ENCODE assay signal across 8 mouse cellular contexts in genomic region chr6:133960713-133961112, GRCm38 (mm10).
DNase-seq lines count a peak whose midpoint lies in the region; ATAC-seq and TF ChIP-seq lines count a peak whose summit lies in the region.

No protein-coding gene starts in this region.

- no peak overlapping the region for H3K9ac ChIP-seq in ES-Bruce4 (ENCODE audit: low read depth, poor library complexity, severe bottlenecking)
- no peak overlapping the region for H3K9ac ChIP-seq in embryonic facial prominence, embryonic 11.5 days (replicated peaks; ENCODE audit: low read length)

- peak; percentile 16 for TF ChIP-seq CTCF in ES-Bruce4 (IDR thresholded peaks at IDR 0.05; ENCODE audit: low read depth, low read length)

- H3K4me3 ChIP-seq in ES-Bruce4 (ENCODE audit: low read depth, low read length): no peak overlapping the region
- no peak overlapping the region for H3K4me3 ChIP-seq in embryonic facial prominence, embryonic 11.5 days (ENCODE audit: low read depth, low read length)

- WGBS in embryonic facial prominence, embryonic 11.5 days: 28% methylated on average over 7 of the region's 7 CpGs
- WGBS in large intestine, adult 2 months: 25% methylated on average over 7 of the region's 7 CpGs

- no peak overlapping the region for H3K27ac ChIP-seq in ES-Bruce4 (ENCODE audit: insufficient read depth, low read length)
- H3K27ac ChIP-seq in embryonic facial prominence, embryonic 11.5 days (replicated peaks; ENCODE audit: low read depth, low read length): no peak overlapping the region

- peak; percentile 55 for DNase-seq in adrenal gland, adult 8-10 months
- peak; percentile 82 for DNase-seq in embryonic facial prominence, embryonic 11.5 days (ENCODE audit: low spot score)
- DNase-seq in heart, postnatal 10 days: peak; percentile 85 to 90
- DNase-seq in large intestine, adult 2 months (ENCODE audit: low read depth, low spot score): peak; percentile 33
- peak; percentile 87 for DNase-seq in lung, postnatal 10 days
- DNase-seq in right cerebral cortex, adult 18-20 months: peak; percentile 68

- no peak for ATAC-seq in embryonic facial prominence, embryonic 11.5 days (replicated peaks; ENCODE audit: insufficient number of reproducible peaks, low FRiP score, low TSS enrichment, low read depth)
- no peak for ATAC-seq in erythroid progenitor cell, adult 5-6 weeks (replicated peaks; ENCODE audit: low FRiP score, poor library complexity, severe bottlenecking)

- no peaks in the 10 kb centered on the region for H3K9me3 ChIP-seq in ES-Bruce4 (replicated peaks; ENCODE audit: control insufficient read depth, insufficient read depth, low read length, poor library complexity, severe bottlenecking)
- no peaks in the 10 kb centered on the region for H3K9me3 ChIP-seq in embryonic facial prominence, embryonic 11.5 days (replicated peaks; ENCODE audit: control insufficient read depth, low read length)

- no peak for TF ChIP-seq POLR2A in ES-Bruce4 (IDR thresholded peaks at IDR 0.05; ENCODE audit: insufficient read depth, low read length)

- no peaks in the 10 kb centered on the region for H3K27me3 ChIP-seq in ES-Bruce4 (ENCODE audit: control insufficient read depth, insufficient read depth, low read length, poor library complexity, severe bottlenecking)
- H3K27me3 ChIP-seq in embryonic facial prominence, embryonic 11.5 days (ENCODE audit: control insufficient read depth, insufficient read depth, low read length): no peaks in the 10 kb centered on the region

- H3K36me3 ChIP-seq in ES-Bruce4 (ENCODE audit: control insufficient read depth, insufficient read depth, low read length, poor library complexity, severe bottlenecking): no peaks in the 10 kb centered on the region
- H3K36me3 ChIP-seq in embryonic facial prominence, embryonic 11.5 days (replicated peaks; ENCODE audit: control insufficient read depth, insufficient read depth, low read depth, low read length): no peaks in the 10 kb centered on the region

- no peak for TF ChIP-seq EP300 in ES-Bruce4 (IDR thresholded peaks at IDR 0.05; ENCODE audit: insufficient read depth, low read depth, low read length)

- H3K4me2 ChIP-seq in embryonic facial prominence, embryonic 11.5 days (ENCODE audit: low read depth, low read length): no peak overlapping the region

- H3K4me1 ChIP-seq in ES-Bruce4 (ENCODE audit: control insufficient read depth, insufficient read depth, low read length): peaks cover 3% of the 10 kb centered on the region
- no peaks in the 10 kb centered on the region for H3K4me1 ChIP-seq in embryonic facial prominence, embryonic 11.5 days (ENCODE audit: control insufficient read depth, insufficient read depth, low read length)

- intact Hi-C loops in heart, postnatal 10 days (cut with DNase I): loop anchor here (1.0 to 10.0 kb wide), 5 partner anchors 56 to 664 kb away; no protein-coding TSS in a partner anchor

Comparison
In these comparisons a context has a peak if more than half of its experiments do, and no peak if none do; other contexts are left out.
1. DNase-seq: peak in every context shown above with its lines; median percentile 88 in heart, postnatal 10 days; 87 in lung, postnatal 10 days; 82 in embryonic facial prominence, embryonic 11.5 days; 68 in right cerebral cortex, adult 18-20 months; 55 in adrenal gland, adult 8-10 months; 33 in large intestine, adult 2 months.